Mouse (Mus musculus) lung, adult 2 months (tissue): ENCODE data around the gene Bsn.

Experiments used
- CTCF ChIP-seq: fragments of 200-500 bp; IDR thresholded peaks from 2 replicates; pipeline ENCODE4 v1.5.1; 2011; ENCODE audit warnings: mild to moderate bottlenecking, low read length, control low read depth; ENCODE audit not compliant: insufficient read depth
- POLR2A ChIP-seq: fragments of 200-500 bp; IDR thresholded peaks from 2 replicates; pipeline ENCODE4 v1.6.1; 2011; ENCODE audit warnings: low read depth, mild to moderate bottlenecking, control low read depth, low read length, borderline replicate concordance; ENCODE audit errors: extremely low read depth

- TF ChIP-seq CTCF (no peak), POLR2A (no peak)
Measured at GRCm38 (mm10) chr9:108049561-108050251, 140.5 kb downstream of the Bsn start.
